Mouse (Mus musculus): Measurements from ENCODE around the gene Rapgef2. TPM values are rescaled to one million over a fixed set of nuclear protein-coding genes. Genes with fewer than 3 reads are reported as not detected.
A peak's percentile ranks its signal among the peaks of the same experiment; 100 is the strongest.

Rapgef2 gene
- polyA plus RNA-seq, 1 experiment from 2014 or later = 2.4 TPM

GRCm38 (mm10) chr3:79207216-79207615 lies 79.1 kb downstream of the Rapgef2 start:
- Histone ChIP-seq H3K27ac (replicated peaks) (no peak overlapping the region), H3K27me3 (ENCODE audit: control insufficient read depth, insufficient read depth, low read length) (no peaks in the 10 kb centered on the region), H3K4me2 (replicated peaks; ENCODE audit: low read depth) (no peak overlapping the region), H3K36me3 (ENCODE audit: control insufficient read depth, insufficient read depth, low read length) (no peaks in the 10 kb centered on the region), H3K9me3 (ENCODE audit: control insufficient read depth, low read length) (no peaks in the 10 kb centered on the region), H3K9ac (ENCODE audit: low read length) (no peak overlapping the region), H3K4me3 (ENCODE audit: low read depth, low read length) (no peak overlapping the region), H3K4me1 (replicated peaks; ENCODE audit: control insufficient read depth, insufficient read depth) (no peaks in the 10 kb centered on the region)
- ATAC-seq (ENCODE audit: low FRiP score, low TSS enrichment) (no peak), DNase-seq (ENCODE audit: low spot score) (no peak)
- TF ChIP-seq CTCF (IDR thresholded peaks at IDR 0.05; ENCODE audit: low read depth) (no peak), EP300 (optimal IDR thresholded peaks at IDR 0.05) (no peak)
- WGBS = 84% methylated on average over 2 of the region's 2 CpGs

GRCm38 (mm10) chr3:79206524-79206923 lies 79.8 kb downstream of the Rapgef2 start:
- Histone ChIP-seq H3K27ac (replicated peaks) (no peak overlapping the region), H3K4me3 (ENCODE audit: low read depth, low read length) (no peak overlapping the region), H3K9me3 (ENCODE audit: control insufficient read depth, low read length) (no peaks in the 10 kb centered on the region), H3K4me1 (replicated peaks; ENCODE audit: control insufficient read depth, insufficient read depth) (no peaks in the 10 kb centered on the region), H3K36me3 (ENCODE audit: control insufficient read depth, insufficient read depth, low read length) (no peaks in the 10 kb centered on the region), H3K4me2 (replicated peaks; ENCODE audit: low read depth) (no peak overlapping the region), H3K9ac (ENCODE audit: low read length) (no peak overlapping the region), H3K27me3 (ENCODE audit: control insufficient read depth, insufficient read depth, low read length) (no peaks in the 10 kb centered on the region)
- 65% methylated on average over 7 of the region's 7 CpGs for WGBS
- peak; percentile 39 for DNase-seq (ENCODE audit: low spot score)
- ATAC-seq (ENCODE audit: low FRiP score, low TSS enrichment) = 0 out of 2 replicates have a peak, but pooled peaks have one; percentile 48
- TF ChIP-seq CTCF (IDR thresholded peaks at IDR 0.05; ENCODE audit: low read depth) = no peak
- TF ChIP-seq EP300 (optimal IDR thresholded peaks at IDR 0.05) = no peak

GRCm38 (mm10) chr3:79205981-79206380 lies 80.3 kb downstream of the Rapgef2 start:
- ATAC-seq (ENCODE audit: low FRiP score, low TSS enrichment) = no peak
- no peaks in the 10 kb centered on the region for H3K9me3 ChIP-seq (ENCODE audit: control insufficient read depth, low read length)
- H3K27me3 ChIP-seq (ENCODE audit: control insufficient read depth, insufficient read depth, low read length) = no peaks in the 10 kb centered on the region
- TF ChIP-seq CTCF (IDR thresholded peaks at IDR 0.05; ENCODE audit: low read depth) = no peak
- no peak for TF ChIP-seq EP300 (optimal IDR thresholded peaks at IDR 0.05)
- WGBS = 80% methylated on average over 4 of the region's 4 CpGs
- H3K36me3 ChIP-seq (ENCODE audit: control insufficient read depth, insufficient read depth, low read length) = no peaks in the 10 kb centered on the region
- H3K9ac ChIP-seq (ENCODE audit: low read length) = no peak overlapping the region
- no peaks in the 10 kb centered on the region for H3K4me1 ChIP-seq (replicated peaks; ENCODE audit: control insufficient read depth, insufficient read depth)
- no peak overlapping the region for H3K4me3 ChIP-seq (ENCODE audit: low read depth, low read length)
- no peak for DNase-seq (ENCODE audit: low spot score)
- H3K27ac ChIP-seq (replicated peaks) = no peak overlapping the region
- no peak overlapping the region for H3K4me2 ChIP-seq (replicated peaks; ENCODE audit: low read depth)

GRCm38 (mm10) chr3:79205112-79205511 lies 81.2 kb downstream of the Rapgef2 start:
- 27% methylated on average over 3 of the region's 3 CpGs for WGBS
- H3K4me1 ChIP-seq (replicated peaks; ENCODE audit: control insufficient read depth, insufficient read depth) = no peaks in the 10 kb centered on the region

GRCm38 (mm10) chr3:79204261-79204660 lies 82.1 kb downstream of the Rapgef2 start:
- H3K4me3 ChIP-seq (ENCODE audit: low read depth, low read length) = no peak overlapping the region
- H3K4me1 ChIP-seq (replicated peaks; ENCODE audit: control insufficient read depth, insufficient read depth) = no peaks in the 10 kb centered on the region
- H3K4me2 ChIP-seq (replicated peaks; ENCODE audit: low read depth) = no peak overlapping the region
- no peaks in the 10 kb centered on the region for H3K36me3 ChIP-seq (ENCODE audit: control insufficient read depth, insufficient read depth, low read length)
- no peak overlapping the region for H3K27ac ChIP-seq (replicated peaks)
- ATAC-seq (ENCODE audit: low FRiP score, low TSS enrichment) (no peak), DNase-seq (ENCODE audit: low spot score) (no peak)
- TF ChIP-seq EP300 (optimal IDR thresholded peaks at IDR 0.05) (no peak), CTCF (IDR thresholded peaks at IDR 0.05; ENCODE audit: low read depth) (no peak)
- 46% methylated on average over 9 of the region's 9 CpGs for WGBS
- H3K9me3 ChIP-seq (ENCODE audit: control insufficient read depth, low read length) = no peaks in the 10 kb centered on the region
- H3K9ac ChIP-seq (ENCODE audit: low read length) = no peak overlapping the region
- no peaks in the 10 kb centered on the region for H3K27me3 ChIP-seq (ENCODE audit: control insufficient read depth, insufficient read depth, low read length)

More at GRCm38 (mm10) chr3:79205112-79205511, 81.2 kb downstream of the Rapgef2 start:
- ATAC-seq (ENCODE audit: low FRiP score, low TSS enrichment) (no peak), DNase-seq (ENCODE audit: low spot score) (no peak)
- H3K4me2 ChIP-seq (replicated peaks; ENCODE audit: low read depth) = no peak overlapping the region
- H3K4me3 ChIP-seq (ENCODE audit: low read depth, low read length) = no peak overlapping the region
- TF ChIP-seq EP300 (optimal IDR thresholded peaks at IDR 0.05) (no peak), CTCF (IDR thresholded peaks at IDR 0.05; ENCODE audit: low read depth) (peak; percentile 41; the same call in 1 of the 2 replicates)
- no peaks in the 10 kb centered on the region for H3K36me3 ChIP-seq (ENCODE audit: control insufficient read depth, insufficient read depth, low read length)
- H3K9ac ChIP-seq (ENCODE audit: low read length) = no peak overlapping the region
- H3K9me3 ChIP-seq (ENCODE audit: control insufficient read depth, low read length) = no peaks in the 10 kb centered on the region
- no peaks in the 10 kb centered on the region for H3K27me3 ChIP-seq (ENCODE audit: control insufficient read depth, insufficient read depth, low read length)
- no peak overlapping the region; the same call in 1 of the 2 replicates for H3K27ac ChIP-seq (replicated peaks)

- Histone ChIP-seq H3K4me3 (ENCODE audit: low read depth, low read length) (no peak overlapping the region), H3K36me3 (ENCODE audit: control insufficient read depth, insufficient read depth, low read length) (no peaks in the 10 kb centered on the region), H3K4me2 (replicated peaks; ENCODE audit: low read depth) (no peak overlapping the region), H3K27me3 (ENCODE audit: control insufficient read depth, insufficient read depth, low read length) (no peaks in the 10 kb centered on the region), H3K27ac (replicated peaks) (no peak overlapping the region), H3K9ac (ENCODE audit: low read length) (no peak overlapping the region), H3K9me3 (ENCODE audit: control insufficient read depth, low read length) (no peaks in the 10 kb centered on the region), H3K4me1 (replicated peaks; ENCODE audit: control insufficient read depth, insufficient read depth) (no peaks in the 10 kb centered on the region)
- no peak for TF ChIP-seq CTCF (IDR thresholded peaks at IDR 0.05; ENCODE audit: low read depth)
- no peak for TF ChIP-seq EP300 (optimal IDR thresholded peaks at IDR 0.05)
- WGBS = 66% methylated on average over 5 of the region's 5 CpGs
- no peak for ATAC-seq (ENCODE audit: low FRiP score, low TSS enrichment)
- DNase-seq (ENCODE audit: low spot score) = no peak
These were observed 82.5 kb downstream of the Rapgef2 start for GRCm38 (mm10) chr3:79203821-79204220.

Measured in stomach, postnatal 0 days (tissue).